Mouse (Mus musculus) midbrain, embryonic 12.5 days (tissue): Measurements from ENCODE around the gene Tmem62. TPM values are rescaled to one million over a fixed set of nuclear protein-coding genes. Genes with fewer than 3 reads are reported as not detected.
A peak's percentile ranks its signal among the peaks of the same experiment; 100 is the strongest.

Source experiments
- ATAC-seq: fragments of 200-750 bp; cut with Nextera tagmentation; 2 replicates; pipeline ENCODE4 v1.8.0; 2017; ENCODE audit warnings: low read depth, moderate TSS enrichment, moderate library complexity; ENCODE audit not compliant: low FRiP score
- H3K27ac ChIP-seq: fragments of 300-500 bp; sonication (generic); replicated peaks from 2 replicates; pipeline ENCODE4 v1.5.1; 2016; ENCODE audit warnings: mild to moderate bottlenecking
- H3K27me3 ChIP-seq: fragments of 300-500 bp; sonication (generic); 2 replicates; pipeline ENCODE4 v1.6.1; 2016; ENCODE audit warnings: mild to moderate bottlenecking
- H3K36me3 ChIP-seq: fragments of 300-500 bp; sonication (generic); 2 replicates; pipeline ENCODE4 v1.6.1; 2016
- H3K4me1 ChIP-seq: fragments of 300-500 bp; sonication (generic); 2 replicates; pipeline ENCODE4 v1.6.1; 2016
- H3K4me2 ChIP-seq: fragments of 300-500 bp; sonication (generic); replicated peaks from 2 replicates; pipeline ENCODE4 v1.6.1; 2016; ENCODE audit warnings: mild to moderate bottlenecking, moderate library complexity
- H3K4me3 ChIP-seq: fragments of 300-500 bp; sonication (generic); 2 replicates; pipeline ENCODE4 v1.5.1; 2016; ENCODE audit warnings: mild to moderate bottlenecking
- H3K9ac ChIP-seq: fragments of 300-500 bp; sonication (generic); replicated peaks from 2 replicates; pipeline ENCODE4 v1.6.1; 2016; ENCODE audit warnings: mild to moderate bottlenecking, moderate library complexity
- H3K9me3 ChIP-seq: fragments of 300-500 bp; sonication (generic); 2 replicates; pipeline ENCODE4 v1.6.1; 2016; ENCODE audit warnings: mild to moderate bottlenecking
- WGBS: fragments of 180-500 bp; shearing (Covaris S2); methylation state at CpG from one replicate; pipeline ENCODE4 v1.1.7; 2016; 5-methylcytosine and 5-hydroxymethylcytosine counted together
- polyA plus RNA-seq: library from polyadenylated mRNA; unstranded; fragments of >200 nt; fragmentation: Nextera tagmentation; extraction: Ambion mirVana; gene quantifications from 2 replicates; pipeline ENCODE4 v1.2.1, GENCODE M21; 2016

Gene Tmem62
- polyA plus RNA-seq, 1 experiment from 2014 or later = 6.2 TPM

DNA sequence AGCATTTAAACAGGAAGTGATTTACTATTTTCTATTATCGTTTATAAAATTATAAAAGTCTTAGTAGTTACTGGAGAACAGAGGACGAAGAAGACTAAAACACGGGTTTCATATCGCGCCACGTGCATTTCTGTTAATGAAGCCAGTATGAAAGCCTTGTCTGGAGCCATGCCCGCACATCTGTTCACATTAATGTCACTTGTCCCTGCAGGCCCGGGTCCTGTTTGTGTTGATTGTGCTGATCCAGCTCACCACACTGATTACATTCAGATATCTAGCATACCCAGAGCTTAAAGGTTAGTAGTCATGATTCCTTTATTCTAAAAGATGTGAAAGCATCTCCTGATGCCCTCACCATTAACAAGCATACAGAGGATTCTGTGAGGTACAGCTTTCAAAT, 22.0 kb downstream of the Tmem62 start:
- Histone ChIP-seq H3K27ac (no peak overlapping the region), H3K4me2 (no peak overlapping the region), H3K27me3 (no peaks in the 10 kb centered on the region), H3K9ac (no peak overlapping the region), H3K36me3 (no peaks in the 10 kb centered on the region), H3K9me3 (no peaks in the 10 kb centered on the region), H3K4me3 (no peak overlapping the region), H3K4me1 (no peaks in the 10 kb centered on the region)
- no peak for ATAC-seq
- 89% methylated on average over 8 of the region's 8 CpGs for WGBS

GRCm38 (mm10) chr2:121003586-121003985, 26.8 kb downstream of the Tmem62 start:
- no peak overlapping the region for H3K4me3 ChIP-seq

DNA sequence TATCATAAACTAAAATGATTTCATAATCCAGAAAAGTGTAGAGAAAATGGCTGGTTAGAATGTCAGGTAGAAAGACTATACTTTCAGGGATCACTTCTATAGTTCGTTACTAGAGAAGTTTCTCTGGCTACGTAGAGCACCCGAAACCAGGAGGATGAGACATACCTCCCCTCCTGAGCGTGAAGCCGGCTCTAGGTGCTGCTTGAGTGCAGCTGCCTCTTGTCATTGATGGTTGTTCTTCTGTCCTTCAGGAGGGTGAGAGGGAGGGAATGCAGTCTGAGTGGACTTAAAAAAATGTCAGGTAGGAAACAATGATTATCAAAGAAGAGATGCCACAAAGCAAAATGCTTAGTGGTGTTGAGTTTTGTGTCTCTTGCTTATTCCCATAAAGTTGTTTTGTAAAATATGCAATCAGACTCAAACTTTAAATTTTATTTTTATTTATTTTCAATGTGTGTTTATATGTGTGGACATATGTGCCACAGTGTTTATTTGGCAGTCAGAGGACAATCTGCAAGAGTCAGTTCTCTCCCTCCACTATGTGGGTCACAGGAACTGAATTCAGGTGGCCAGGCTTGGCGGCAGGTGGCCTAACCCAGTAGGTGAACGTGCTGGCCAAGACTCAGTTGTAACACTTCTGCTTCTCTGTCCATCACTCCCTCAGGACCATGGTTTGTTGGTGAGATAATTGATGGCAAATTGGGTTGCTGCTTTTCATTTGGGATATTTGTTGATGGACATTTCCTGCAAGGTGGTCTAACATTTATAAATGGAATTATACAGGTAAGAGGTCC, 27.4 kb downstream of the Tmem62 start:
- no peaks in the 10 kb centered on the region for H3K27me3 ChIP-seq
- peaks cover 6% of the 10 kb centered on the region for H3K4me1 ChIP-seq
- 83% methylated on average over 7 of the region's 7 CpGs for WGBS
- no peaks in the 10 kb centered on the region for H3K36me3 ChIP-seq
- no peak overlapping the region for H3K9ac ChIP-seq
- H3K4me2 ChIP-seq = no peak overlapping the region
- H3K27ac ChIP-seq = no peak overlapping the region
- no peak for ATAC-seq
- H3K4me3 ChIP-seq = no peak overlapping the region
- no peaks in the 10 kb centered on the region for H3K9me3 ChIP-seq

More at GRCm38 (mm10) chr2:121003586-121003985, 26.8 kb downstream of the Tmem62 start:
- no peak for ATAC-seq
- no peaks in the 10 kb centered on the region for H3K27me3 ChIP-seq
- WGBS = 58% methylated on average over 2 of the region's 2 CpGs
- H3K4me1 ChIP-seq = peaks cover under 1% of the 10 kb centered on the region; the same call in 1 of the 2 replicates
- no peaks in the 10 kb centered on the region for H3K36me3 ChIP-seq
- H3K9ac ChIP-seq = no peak overlapping the region
- H3K27ac ChIP-seq = no peak overlapping the region
- H3K9me3 ChIP-seq = no peaks in the 10 kb centered on the region
- no peak overlapping the region for H3K4me2 ChIP-seq

DNA sequence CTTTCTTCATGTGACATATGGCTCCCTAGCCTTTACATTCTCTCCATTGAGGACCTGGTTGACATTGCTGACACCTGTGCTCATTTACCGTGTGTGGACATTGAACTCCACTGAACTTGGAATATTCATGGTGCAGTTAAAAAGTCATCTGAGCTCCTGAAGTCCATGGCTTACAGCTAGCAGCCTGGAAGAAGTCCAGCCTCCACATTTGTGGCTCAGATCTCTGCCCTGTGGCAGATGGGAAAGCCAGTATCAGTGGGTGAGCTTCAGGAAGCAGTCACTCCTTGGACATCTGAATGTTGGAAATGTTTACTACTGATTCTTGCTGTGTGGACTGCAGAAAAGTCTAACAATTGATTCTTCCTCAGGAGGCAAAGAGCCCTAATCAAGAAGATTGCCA, 30.2 kb downstream of the Tmem62 start:
- Histone ChIP-seq H3K9me3 (no peaks in the 10 kb centered on the region), H3K27ac (no peak overlapping the region), H3K4me1 (peaks cover 9% of the 10 kb centered on the region), H3K36me3 (peaks cover 10% of the 10 kb centered on the region), H3K4me3 (no peak overlapping the region), H3K4me2 (no peak overlapping the region), H3K9ac (no peak overlapping the region), H3K27me3 (no peaks in the 10 kb centered on the region)
- 92% methylated on average over 1 of the region's 1 CpGs for WGBS
- no peak for ATAC-seq

DNA sequence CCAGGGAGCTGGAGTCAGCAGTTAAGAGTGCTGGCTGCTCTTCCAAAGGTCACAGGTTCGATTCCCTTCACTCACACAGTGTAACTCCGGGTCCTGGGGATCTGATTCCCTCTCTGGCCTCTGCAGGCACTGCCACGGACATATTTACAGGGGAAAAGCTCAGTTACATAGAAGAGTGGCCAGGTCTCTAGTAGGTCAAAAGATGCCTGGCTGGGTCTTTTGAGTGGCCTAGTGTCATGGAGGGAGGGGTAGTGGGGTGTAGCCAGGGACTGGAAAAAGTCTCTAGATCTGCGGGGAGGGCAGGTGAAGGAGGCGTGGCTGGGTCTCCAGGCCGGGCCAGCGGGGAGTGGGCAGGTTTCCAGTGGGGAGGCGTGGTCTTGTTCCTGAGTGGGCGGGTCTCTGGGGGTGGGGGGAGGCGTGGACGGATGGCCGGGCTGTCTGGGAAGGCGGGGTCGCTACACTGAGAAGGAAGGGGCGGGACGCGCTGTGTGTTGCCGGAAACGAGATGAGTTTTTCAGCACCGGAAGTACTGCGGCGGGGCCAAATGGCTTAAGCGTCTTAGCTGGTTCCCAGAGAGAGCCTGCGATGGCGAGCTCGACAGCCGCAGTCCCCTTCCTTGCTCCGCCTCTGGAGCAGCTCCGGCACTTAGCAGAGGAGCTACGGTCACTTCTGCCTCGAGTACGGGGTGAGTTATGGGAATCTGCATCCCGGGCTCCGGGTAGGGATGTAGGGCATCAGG, 31.3 kb downstream of the Tmem62 start, which contains the start of gene Ccndbp1:
Ccndbp1 (plus strand) TSS at position 479 of the 739 bp plus-strand sequence.
- H3K9ac ChIP-seq = peak within 1 kb of the TSS; percentile 81
- 2% methylated on average over 34 of the region's 34 CpGs for WGBS
- H3K36me3 ChIP-seq = peaks cover 20% of the 10 kb centered on the region
- H3K4me1 ChIP-seq = peaks cover 9% of the 10 kb centered on the region
- H3K4me3 ChIP-seq = peak within 1 kb of the TSS; percentile 69
- H3K4me2 ChIP-seq = peak within 1 kb of the TSS; percentile 87
- H3K27ac ChIP-seq = peak within 1 kb of the TSS; percentile 47
- ATAC-seq = peak; percentile 96
- H3K27me3 ChIP-seq = no peaks in the 10 kb centered on the region
- no peaks in the 10 kb centered on the region for H3K9me3 ChIP-seq

GRCm38 (mm10) chr2:121008664-121009007, 31.8 kb downstream of the Tmem62 start:
- 2% methylated on average over 12 of the region's 12 CpGs for WGBS
- ATAC-seq = no peak
- Histone ChIP-seq H3K4me2 (peak overlapping the region; percentile 87), H3K9ac (peak overlapping the region; percentile 81), H3K27me3 (no peaks in the 10 kb centered on the region), H3K4me1 (peaks cover 9% of the 10 kb centered on the region), H3K9me3 (no peaks in the 10 kb centered on the region), H3K36me3 (peaks cover 22% of the 10 kb centered on the region), H3K27ac (peak overlapping the region; percentile 47; the same call in 1 of the 2 replicates), H3K4me3 (peak overlapping the region; percentile 69)

DNA sequence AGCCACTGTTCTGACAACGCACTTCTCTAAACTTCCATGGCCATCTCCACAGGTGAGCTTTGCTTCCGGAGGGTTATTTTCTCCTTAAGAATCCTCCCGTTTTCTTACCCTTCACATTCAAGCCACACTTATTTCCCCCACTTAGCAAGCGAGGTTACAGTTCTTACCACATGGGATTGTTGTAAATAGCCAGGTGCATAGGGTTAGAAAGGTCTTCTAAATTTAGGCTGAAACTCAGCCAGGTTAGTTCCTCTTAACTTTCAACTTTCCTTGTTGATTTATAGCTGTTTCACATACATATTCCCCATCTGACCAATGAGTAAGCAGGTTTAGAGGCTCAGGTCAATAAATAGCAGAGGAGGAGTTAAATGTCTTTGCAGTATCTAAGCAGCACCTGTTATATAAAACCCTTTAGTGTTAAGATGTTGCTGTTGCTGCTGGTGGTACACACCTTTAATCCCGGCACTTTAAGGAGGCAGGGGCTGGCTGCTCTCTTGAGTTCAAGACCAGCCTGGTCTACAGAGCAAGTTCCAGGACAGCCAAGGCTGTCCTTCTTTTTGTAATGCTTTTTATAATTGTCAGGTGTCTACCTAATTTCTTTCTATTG, 32.4 kb downstream of the Tmem62 start:
- Histone ChIP-seq H3K27ac (no peak overlapping the region), H3K36me3 (peaks cover 25% of the 10 kb centered on the region), H3K4me3 (peak overlapping the region; percentile 69), H3K9me3 (no peaks in the 10 kb centered on the region), H3K27me3 (no peaks in the 10 kb centered on the region), H3K4me1 (peaks cover 9% of the 10 kb centered on the region), H3K4me2 (peak overlapping the region; percentile 87), H3K9ac (peak overlapping the region; percentile 81)
- WGBS = 23% methylated on average over 5 of the region's 5 CpGs
- no peak for ATAC-seq

GRCm38 (mm10) chr2:121012676-121013075, 35.9 kb downstream of the Tmem62 start:
- WGBS = 87% methylated on average over 9 of the region's 9 CpGs
- Histone ChIP-seq H3K4me1 (peaks cover 9% of the 10 kb centered on the region), H3K27me3 (no peaks in the 10 kb centered on the region), H3K36me3 (peaks cover 42% of the 10 kb centered on the region), H3K4me2 (no peak overlapping the region), H3K9ac (no peak overlapping the region), H3K4me3 (no peak overlapping the region), H3K9me3 (no peaks in the 10 kb centered on the region; the same call in 1 of the 2 replicates), H3K27ac (no peak overlapping the region)
- ATAC-seq = no peak

DNA sequence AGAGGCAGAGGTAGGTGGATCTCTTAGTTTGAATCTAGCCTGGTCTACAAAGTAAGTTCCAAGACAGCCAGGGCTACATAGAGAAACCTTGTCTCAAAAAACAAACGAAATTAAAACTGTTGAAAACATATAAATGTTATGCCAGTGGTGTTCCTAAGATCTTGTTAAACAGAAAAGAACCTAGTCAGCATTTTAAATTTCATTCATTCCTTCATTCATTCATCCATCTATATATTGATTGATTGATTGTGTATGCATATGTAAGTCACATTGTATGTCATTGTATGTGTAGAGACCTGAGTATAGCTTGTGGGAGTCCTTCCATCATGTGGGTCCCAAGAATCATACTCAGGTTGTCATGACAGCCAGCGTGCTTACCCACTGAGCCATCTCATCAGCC, 38.7 kb downstream of the Tmem62 start:
- no peaks in the 10 kb centered on the region; the same call in 1 of the 2 replicates for H3K9me3 ChIP-seq
- H3K36me3 ChIP-seq = peaks cover 45% of the 10 kb centered on the region
- H3K4me2 ChIP-seq = no peak overlapping the region
- no peaks in the 10 kb centered on the region for H3K27me3 ChIP-seq
- H3K4me3 ChIP-seq = no peak overlapping the region
- no peaks in the 10 kb centered on the region for H3K4me1 ChIP-seq
- 81% methylated on average over 2 of the region's 2 CpGs for WGBS
- no peak overlapping the region for H3K27ac ChIP-seq
- no peak for ATAC-seq
- no peak overlapping the region for H3K9ac ChIP-seq

- no peak overlapping the region for H3K4me2 ChIP-seq
- no peak overlapping the region for H3K9ac ChIP-seq
- no peaks in the 10 kb centered on the region for H3K4me1 ChIP-seq
- H3K27ac ChIP-seq = no peak overlapping the region
- ATAC-seq = no peak
- WGBS = 89% methylated on average over 9 of the region's 9 CpGs
- peaks cover 43% of the 10 kb centered on the region for H3K36me3 ChIP-seq
- H3K27me3 ChIP-seq = no peaks in the 10 kb centered on the region
- no peak overlapping the region for H3K4me3 ChIP-seq
- H3K9me3 ChIP-seq = no peaks in the 10 kb centered on the region; the same call in 1 of the 2 replicates
These were observed 39.4 kb downstream of the Tmem62 start for GRCm38 (mm10) chr2:121016226-121016625.

GRCm38 (mm10) chr2:121017151-121017550, 40.3 kb downstream of the Tmem62 start:
- no peak for ATAC-seq
- 100% methylated on average over 1 of the region's 1 CpGs for WGBS

DNA sequence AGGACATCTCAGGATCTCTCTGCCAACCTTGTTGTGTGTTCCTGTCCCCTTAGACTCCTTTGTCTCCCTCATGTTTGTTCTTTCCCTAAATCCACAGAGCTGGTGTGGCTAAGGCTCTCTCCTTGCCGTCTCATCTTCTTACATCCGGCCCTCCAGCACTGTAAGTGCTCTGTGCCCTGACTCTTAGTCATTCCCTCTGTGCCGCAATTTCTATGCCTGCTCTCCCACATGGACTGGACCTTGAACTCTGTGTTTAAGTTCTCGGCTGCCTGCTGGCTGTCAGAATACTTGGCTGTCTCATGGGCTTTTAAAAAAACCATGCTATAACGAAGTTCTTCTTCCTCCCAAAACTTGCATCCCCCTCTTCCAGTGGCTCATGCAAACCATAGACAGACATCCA, 46.1 kb downstream of the Tmem62 start:
- WGBS = 71% methylated on average over 5 of the region's 5 CpGs
- Histone ChIP-seq H3K9ac (no peak overlapping the region), H3K27me3 (no peaks in the 10 kb centered on the region), H3K4me3 (no peak overlapping the region), H3K4me1 (no peaks in the 10 kb centered on the region), H3K9me3 (no peaks in the 10 kb centered on the region; the same call in 1 of the 2 replicates), H3K4me2 (no peak overlapping the region), H3K36me3 (peaks cover 1% of the 10 kb centered on the region), H3K27ac (no peak overlapping the region)
- ATAC-seq = no peak

More at GRCm38 (mm10) chr2:121017151-121017550, 40.3 kb downstream of the Tmem62 start:
- H3K9me3 ChIP-seq = no peaks in the 10 kb centered on the region; the same call in 1 of the 2 replicates
- no peaks in the 10 kb centered on the region for H3K4me1 ChIP-seq
- peaks cover 34% of the 10 kb centered on the region for H3K36me3 ChIP-seq
- H3K4me3 ChIP-seq = no peak overlapping the region
- no peaks in the 10 kb centered on the region for H3K27me3 ChIP-seq
- no peak overlapping the region for H3K4me2 ChIP-seq
- H3K9ac ChIP-seq = no peak overlapping the region
- H3K27ac ChIP-seq = no peak overlapping the region
